Mouse (Mus musculus): Measurements from ENCODE around the gene Olfr1339. TPM values are rescaled to one million over a fixed set of nuclear protein-coding genes. Genes with fewer than 3 reads are reported as not detected.

Olfr1339 gene
- polyA plus RNA-seq, 1 experiment from 2014 or later = not detected

DNA sequence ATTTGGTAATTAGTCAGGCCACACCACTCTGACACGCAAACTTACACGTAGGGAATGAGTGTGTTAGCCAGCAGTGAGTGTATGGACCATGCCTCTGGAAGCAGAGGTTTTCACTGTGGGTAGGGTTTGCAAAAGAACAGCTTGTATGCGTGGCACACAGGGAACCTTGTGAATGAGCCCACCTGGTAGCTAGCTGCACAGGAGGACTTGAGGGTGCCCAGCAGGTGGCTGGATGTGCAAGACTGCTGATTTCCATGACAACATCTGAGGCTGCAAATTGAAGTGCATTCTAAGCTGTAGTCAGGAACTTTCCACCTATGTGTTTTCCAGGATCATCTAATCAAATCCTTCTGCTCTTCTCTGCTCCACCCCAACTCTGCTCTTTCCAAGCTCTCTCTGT, 7.6 kb downstream of the Olfr1339 start:
- no peaks in the 10 kb centered on the region for H3K36me3 ChIP-seq (ENCODE audit: control insufficient read depth, insufficient read depth, low read length)
- WGBS = 59% methylated on average over 3 of the region's 3 CpGs
- no peaks in the 10 kb centered on the region for H3K4me1 ChIP-seq (replicated peaks; ENCODE audit: control insufficient read depth, insufficient read depth, low read length)
- no peak overlapping the region for H3K27ac ChIP-seq (ENCODE audit: low read length)
- H3K4me2 ChIP-seq (ENCODE audit: low read depth, low read length) = no peak overlapping the region
- H3K4me3 ChIP-seq (ENCODE audit: low read length) = no peak overlapping the region
- no peak overlapping the region for H3K9ac ChIP-seq (ENCODE audit: low read length)
- H3K27me3 ChIP-seq (ENCODE audit: control insufficient read depth, insufficient read depth, low read depth, low read length) = peaks cover 4% of the 10 kb centered on the region; the same call in 1 of the 2 replicates
- no peaks in the 10 kb centered on the region for H3K9me3 ChIP-seq (ENCODE audit: control insufficient read depth, low read length)
- no peak for ATAC-seq (ENCODE audit: low read depth)

DNA sequence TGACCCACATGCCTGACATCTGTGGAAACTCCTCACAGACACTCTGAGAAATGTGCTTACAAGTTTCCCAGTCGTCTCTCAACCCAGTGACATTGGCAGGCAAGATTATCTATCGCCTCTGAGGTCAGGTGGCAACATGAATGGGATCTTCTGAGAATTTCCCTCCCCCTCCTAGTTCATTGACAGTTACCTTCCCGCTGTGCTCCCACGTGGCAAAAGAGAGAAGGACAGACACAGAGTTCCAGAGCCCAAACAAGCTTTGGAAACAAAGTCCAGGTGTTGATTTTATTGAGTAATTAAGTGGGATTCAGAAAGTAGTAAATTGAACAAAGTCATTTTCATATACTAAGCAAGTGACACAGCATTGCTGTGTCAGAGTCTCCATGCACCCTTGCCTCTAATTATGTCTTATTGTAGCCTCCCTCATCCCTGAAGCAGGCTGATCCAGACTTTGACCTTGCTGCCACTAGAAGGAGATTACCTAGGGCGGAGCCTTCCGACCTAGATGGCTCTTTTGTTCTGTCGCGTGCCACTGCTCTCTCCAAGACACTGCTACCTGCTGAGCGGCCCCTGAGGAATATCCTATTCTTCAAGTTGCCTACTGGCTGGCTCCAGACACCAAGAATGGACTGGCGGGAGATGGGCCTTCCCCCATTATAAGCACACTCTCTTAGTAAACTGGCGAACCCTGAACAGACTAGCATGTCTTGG, 9.2 kb downstream of the Olfr1339 start:
- Histone ChIP-seq H3K27me3 (ENCODE audit: control insufficient read depth, insufficient read depth, low read depth, low read length) (peaks cover 4% of the 10 kb centered on the region; the same call in 1 of the 2 replicates), H3K9ac (ENCODE audit: low read length) (no peak overlapping the region), H3K36me3 (ENCODE audit: control insufficient read depth, insufficient read depth, low read length) (no peaks in the 10 kb centered on the region), H3K27ac (ENCODE audit: low read length) (no peak overlapping the region), H3K9me3 (ENCODE audit: control insufficient read depth, low read length) (peaks cover under 1% of the 10 kb centered on the region; the same call in 1 of the 2 replicates), H3K4me3 (ENCODE audit: low read length) (no peak overlapping the region), H3K4me2 (ENCODE audit: low read depth, low read length) (no peak overlapping the region), H3K4me1 (replicated peaks; ENCODE audit: control insufficient read depth, insufficient read depth, low read length) (no peaks in the 10 kb centered on the region)
- 4% methylated on average over 11 of the region's 11 CpGs for WGBS
- no peak for ATAC-seq (ENCODE audit: low read depth)

DNA sequence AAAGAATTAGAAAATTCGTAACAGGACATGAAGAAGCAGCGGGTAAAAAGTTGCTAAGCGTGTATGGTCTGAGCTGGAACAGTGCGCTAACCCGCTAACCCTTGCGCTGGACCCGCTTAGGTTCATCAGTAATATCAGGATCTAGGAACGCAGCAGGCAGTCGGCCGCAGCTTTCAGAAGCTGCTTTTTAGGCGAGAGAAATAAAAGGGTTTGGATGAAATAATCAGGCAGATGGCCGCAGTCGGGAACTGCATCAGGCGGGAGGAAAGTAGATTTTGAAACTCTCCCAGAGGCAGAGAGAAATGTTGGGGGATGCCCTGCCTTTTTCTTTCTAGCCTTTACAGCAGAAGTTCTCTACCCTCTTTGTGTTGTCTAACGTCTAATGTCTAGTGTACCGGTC, 9.9 kb downstream of the Olfr1339 start:
- no peak overlapping the region for H3K4me3 ChIP-seq (ENCODE audit: low read length)
- no peak overlapping the region for H3K27ac ChIP-seq (ENCODE audit: low read length)
- H3K36me3 ChIP-seq (ENCODE audit: control insufficient read depth, insufficient read depth, low read length) = no peaks in the 10 kb centered on the region
- WGBS = 9% methylated on average over 16 of the region's 16 CpGs
- H3K4me1 ChIP-seq (replicated peaks; ENCODE audit: control insufficient read depth, insufficient read depth, low read length) = no peaks in the 10 kb centered on the region
- H3K9me3 ChIP-seq (ENCODE audit: control insufficient read depth, low read length) = peaks cover 2% of the 10 kb centered on the region; the same call in 1 of the 2 replicates
- no peak overlapping the region for H3K9ac ChIP-seq (ENCODE audit: low read length)
- H3K27me3 ChIP-seq (ENCODE audit: control insufficient read depth, insufficient read depth, low read depth, low read length) = peaks cover 4% of the 10 kb centered on the region; the same call in 1 of the 2 replicates
- no peak overlapping the region for H3K4me2 ChIP-seq (ENCODE audit: low read depth, low read length)
- ATAC-seq (ENCODE audit: low read depth) = no peak

DNA sequence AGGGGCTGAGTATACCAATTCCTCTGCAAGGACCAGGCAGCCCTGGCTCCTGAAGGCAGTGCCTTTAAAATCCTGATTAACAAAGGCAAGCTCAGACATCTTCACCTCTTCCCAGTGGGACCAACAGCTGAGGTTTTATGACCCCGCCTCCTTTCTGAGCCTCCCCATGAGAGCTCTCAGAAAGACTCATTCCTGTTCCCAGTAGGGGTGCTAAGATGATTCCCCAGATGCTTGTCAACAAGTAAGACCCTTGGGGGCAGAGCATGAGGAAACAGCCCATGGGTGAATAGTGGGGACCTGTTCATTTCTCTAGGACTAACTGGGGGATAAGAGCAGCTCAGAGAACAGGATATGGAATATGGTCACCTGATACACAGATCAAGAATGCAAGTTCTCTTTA, 26.7 kb downstream of the Olfr1339 start, which contains the start of gene Olfr1338:
TSS of gene Olfr1338 (minus strand) at position 101 of the 400 bp plus-strand sequence.
- H3K4me2 ChIP-seq (ENCODE audit: low read depth, low read length) = no peak within 1 kb of the TSS
- ATAC-seq (ENCODE audit: low read depth) = no peak
- WGBS = 75% methylated on average over 1 of the region's 1 CpGs

DNA sequence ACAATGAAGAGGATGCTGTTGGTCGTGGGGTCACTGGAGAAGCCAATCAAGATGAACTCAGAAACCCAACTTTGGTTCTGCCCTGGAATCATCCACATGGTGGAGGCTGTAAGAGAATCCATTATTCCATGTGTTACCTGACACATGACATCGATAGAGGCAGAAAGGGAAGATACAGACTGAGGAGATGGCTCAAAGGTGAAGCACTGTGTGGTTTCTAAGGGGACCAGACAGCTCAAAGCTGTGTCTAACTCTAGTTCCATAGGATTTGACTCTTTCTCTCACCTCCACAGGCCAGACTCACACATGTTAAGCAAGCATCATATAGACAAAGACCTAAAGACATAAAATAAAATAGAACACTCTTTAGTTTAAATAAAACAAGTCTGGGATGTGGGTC, 50.5 kb downstream of the Olfr1339 start, which contains the start of gene Olfr1337:
TSS of gene Olfr1337 (minus strand) at position 101 of the 400 bp plus-strand sequence.
- Histone ChIP-seq H3K9ac (ENCODE audit: low read length) (no peak within 1 kb of the TSS), H3K9me3 (ENCODE audit: control insufficient read depth, low read length) (no peaks in the 10 kb centered on the region), H3K36me3 (ENCODE audit: control insufficient read depth, insufficient read depth, low read length) (no peaks in the 10 kb centered on the region), H3K4me3 (ENCODE audit: low read length) (no peak within 1 kb of the TSS), H3K27ac (ENCODE audit: low read length) (no peak within 1 kb of the TSS), H3K27me3 (ENCODE audit: control insufficient read depth, insufficient read depth, low read depth, low read length) (no peaks in the 10 kb centered on the region), H3K4me2 (ENCODE audit: low read depth, low read length) (no peak within 1 kb of the TSS), H3K4me1 (replicated peaks; ENCODE audit: control insufficient read depth, insufficient read depth, low read length) (no peaks in the 10 kb centered on the region)
- no peak for ATAC-seq (ENCODE audit: low read depth)
- WGBS = 62% methylated on average over 2 of the region's 2 CpGs

More for the DNA sequence above, 26.7 kb downstream of the Olfr1339 start, which contains the start of gene Olfr1338:
- H3K9me3 ChIP-seq (ENCODE audit: control insufficient read depth, low read length) = no peaks in the 10 kb centered on the region
- H3K27ac ChIP-seq (ENCODE audit: low read length) = no peak within 1 kb of the TSS
- no peaks in the 10 kb centered on the region for H3K4me1 ChIP-seq (replicated peaks; ENCODE audit: control insufficient read depth, insufficient read depth, low read length)
- H3K4me3 ChIP-seq (ENCODE audit: low read length) = no peak within 1 kb of the TSS
- no peaks in the 10 kb centered on the region for H3K27me3 ChIP-seq (ENCODE audit: control insufficient read depth, insufficient read depth, low read depth, low read length)
- no peak within 1 kb of the TSS for H3K9ac ChIP-seq (ENCODE audit: low read length)
- no peaks in the 10 kb centered on the region for H3K36me3 ChIP-seq (ENCODE audit: control insufficient read depth, insufficient read depth, low read length)

Other genes starting within 250 kb of the Olfr1339 start
- 99.4 and 102 TPM in 2 replicates for gene Tie1, start 242.1 kb upstream of the Olfr1339 start, polyA plus RNA-seq (2015; fragmentation: Nextera tagmentation; extraction: Ambion mirVana)
- 18.8 and 21.1 TPM in 2 replicates for gene 2610528J11Rik, start 205.2 kb upstream of the Olfr1339 start, polyA plus RNA-seq (2015; fragmentation: Nextera tagmentation; extraction: Ambion mirVana)
- 8.0 and 8.4 TPM in 2 replicates for gene Tmem125, start 188.1 kb upstream of the Olfr1339 start, polyA plus RNA-seq (2015; fragmentation: Nextera tagmentation; extraction: Ambion mirVana)
- 1.3 and 1.6 TPM in 2 replicates for gene Cfap57, start 111.4 kb upstream of the Olfr1339 start, polyA plus RNA-seq (2015; fragmentation: Nextera tagmentation; extraction: Ambion mirVana)
- gene Ebna1bp2, start 111.4 kb upstream of the Olfr1339 start, polyA plus RNA-seq (2015; fragmentation: Nextera tagmentation; extraction: Ambion mirVana) = 116 and 125 TPM in 2 replicates
- not detected in 2 replicates for gene Olfr62, start 73.2 kb upstream of the Olfr1339 start, polyA plus RNA-seq (2015; fragmentation: Nextera tagmentation; extraction: Ambion mirVana)
- gene Olfr1342, start 39.4 kb upstream of the Olfr1339 start, polyA plus RNA-seq (2015; fragmentation: Nextera tagmentation; extraction: Ambion mirVana) = 0.50 and 0.59 TPM in 2 replicates
- gene Olfr1341, start 28.7 kb upstream of the Olfr1339 start, polyA plus RNA-seq (2015; fragmentation: Nextera tagmentation; extraction: Ambion mirVana) = not detected in 2 replicates
- gene Olfr1340, start 12.0 kb upstream of the Olfr1339 start, polyA plus RNA-seq (2015; fragmentation: Nextera tagmentation; extraction: Ambion mirVana) = not detected in 2 replicates
- gene Olfr1338, start 26.6 kb downstream of the Olfr1339 start, polyA plus RNA-seq (2015; fragmentation: Nextera tagmentation; extraction: Ambion mirVana) = not detected in 2 replicates
- gene Olfr1337, start 50.4 kb downstream of the Olfr1339 start, polyA plus RNA-seq (2015; fragmentation: Nextera tagmentation; extraction: Ambion mirVana) = not detected in 2 replicates
- not detected in 2 replicates for gene Olfr1335, start 77.8 kb downstream of the Olfr1339 start, polyA plus RNA-seq (2015; fragmentation: Nextera tagmentation; extraction: Ambion mirVana)
- not detected in 2 replicates for gene Olfr1333, start 104.1 kb downstream of the Olfr1339 start, polyA plus RNA-seq (2015; fragmentation: Nextera tagmentation; extraction: Ambion mirVana)
- not detected in 2 replicates for gene Olfr1331, start 132.5 kb downstream of the Olfr1339 start, polyA plus RNA-seq (2015; fragmentation: Nextera tagmentation; extraction: Ambion mirVana)
- gene Olfr1330, start 156.4 kb downstream of the Olfr1339 start, polyA plus RNA-seq (2015; fragmentation: Nextera tagmentation; extraction: Ambion mirVana) = not detected in 2 replicates
- gene Olfr1329, start 185.3 kb downstream of the Olfr1339 start, polyA plus RNA-seq (2015; fragmentation: Nextera tagmentation; extraction: Ambion mirVana) = not detected in 2 replicates
- gene Olfr1328, start 206.4 kb downstream of the Olfr1339 start, polyA plus RNA-seq (2015; fragmentation: Nextera tagmentation; extraction: Ambion mirVana) = not detected in 2 replicates
- gene Lao1, start 229.4 kb downstream of the Olfr1339 start, polyA plus RNA-seq (2015; fragmentation: Nextera tagmentation; extraction: Ambion mirVana) = not detected in 2 replicates